In the genomic region with DNA sequence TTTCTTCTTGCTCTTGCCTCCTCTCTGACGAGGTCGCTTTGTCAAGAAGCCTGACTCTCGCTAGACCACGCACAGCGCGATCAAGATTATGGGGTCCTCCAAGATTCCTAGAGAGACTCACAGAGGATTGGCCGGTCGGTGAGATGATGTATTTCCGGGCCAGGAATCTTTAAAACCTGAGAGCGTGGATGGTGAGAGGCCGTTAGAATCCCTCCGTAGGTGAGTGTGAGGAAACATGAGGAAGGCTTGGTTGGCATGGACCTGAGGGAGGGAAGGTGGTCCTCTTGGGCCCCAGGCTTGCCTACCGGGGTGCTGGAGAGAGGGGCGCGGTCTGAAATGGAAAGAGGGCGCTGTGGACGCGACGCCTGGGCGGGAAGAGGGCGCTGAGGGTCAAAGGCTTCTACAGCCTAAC, we compare ENCODE assay signal across 7 mouse cellular contexts. TPM values are rescaled to one million over a fixed set of nuclear protein-coding genes. Genes with fewer than 3 reads are reported as not detected.
DNase-seq lines count a peak whose midpoint lies in the region; ATAC-seq and TF ChIP-seq lines count a peak whose summit lies in the region.

No protein-coding gene starts in this region.

- H3K27ac ChIP-seq in cortical plate, adult 2 months (ENCODE audit: insufficient read depth, low read length) = no peak overlapping the region

- no peaks in the 10 kb centered on the region for H3K4me1 ChIP-seq in lung, adult 2 months (ENCODE audit: control insufficient read depth, insufficient read depth, low read length)
- H3K4me1 ChIP-seq in cortical plate, adult 2 months (ENCODE audit: control insufficient read depth, insufficient read depth, low read length) = no peaks in the 10 kb centered on the region

- TF ChIP-seq POLR2A in lung, adult 2 months (IDR thresholded peaks at IDR 0.05; ENCODE audit: borderline replicate concordance, extremely low read depth, low read depth, low read length) = no peak
- TF ChIP-seq POLR2A in cortical plate, adult 2 months (IDR thresholded peaks at IDR 0.05; ENCODE audit: extremely low read depth, insufficient read depth, low read length) = 0 out of 2 replicates have a peak, but pooled peaks have one; percentile 11

- WGBS in lung, adult 2 months = 42% methylated on average over 21 of the region's 21 CpGs

- peak; percentile 56 for ATAC-seq in granulocyte monocyte progenitor cell, adult 5-6 weeks (replicated peaks; ENCODE audit: poor library complexity, severe bottlenecking)
- ATAC-seq in megakaryocyte progenitor cell, adult 5-6 weeks (replicated peaks; ENCODE audit: poor library complexity) = peak; percentile 77

- peak overlapping the region; percentile 17 for H3K4me3 ChIP-seq in lung, adult 2 months (replicated peaks; ENCODE audit: extremely low read depth, low read depth, low read length)
- H3K4me3 ChIP-seq in cortical plate, adult 2 months (ENCODE audit: insufficient read depth, low read length) = peak overlapping the region; percentile 53

- no peak for TF ChIP-seq CTCF in lung, adult 2 months (IDR thresholded peaks at IDR 0.05; ENCODE audit: insufficient read depth, low read length)
- TF ChIP-seq CTCF in cortical plate, adult 2 months (IDR thresholded peaks at IDR 0.05; ENCODE audit: extremely low read depth, insufficient read depth, low read length) = no peak

- DNase-seq in lung, adult 2 months = no peak
- DNase-seq in lung, postnatal 14 days = no peak
- DNase-seq in layer of hippocampus, postnatal 14 days (ENCODE audit: low spot score in 2 of 2) = no peak
- no peak for DNase-seq in ovary, postnatal 36 days (ENCODE audit: low spot score)

RNA-seq across cellular contexts. Expression of gene Fam198a, which starts 12.8 kb away (rescaled TPM):
- 5.8 and 8.4 TPM in 2 replicates for polyA plus RNA-seq in lung, adult 2 months (2012; rRNA removed)
- 4.6 and 4.9 TPM in 2 replicates for polyA plus RNA-seq in cortical plate, adult 2 months (2012; rRNA removed)
- 0.17 TPM in 1 of 2 replicates, not detected in the other for total RNA-seq in granulocyte monocyte progenitor cell, adult 5-6 weeks (2014; fragmentation: Nextera tagmentation)
- 0.17 TPM in 1 of 2 replicates, not detected in the other for total RNA-seq in granulocyte monocyte progenitor cell, adult 5-6 weeks (2017)
- 0.25 TPM in 1 of 2 replicates, not detected in the other for total RNA-seq in megakaryocyte progenitor cell, adult 5-6 weeks (2015)
- 0.17 and 0.30 TPM in 2 replicates for total RNA-seq in megakaryocyte progenitor cell, adult 5-6 weeks (2017)
- 1 to 10 TPM; 3.5 to 4.7 TPM for total RNA-seq in layer of hippocampus, postnatal 14 days (2021)

RNA-seq across cellular contexts. Expression of gene Cyp8b1, which starts 21.8 kb away (rescaled TPM):
- polyA plus RNA-seq in lung, adult 2 months (2012; rRNA removed) = 0.90 and 1.1 TPM in 2 replicates
- not detected in 2 replicates for polyA plus RNA-seq in cortical plate, adult 2 months (2012; rRNA removed)
- not detected in 2 replicates for total RNA-seq in granulocyte monocyte progenitor cell, adult 5-6 weeks (2014; fragmentation: Nextera tagmentation)
- total RNA-seq in granulocyte monocyte progenitor cell, adult 5-6 weeks (2017) = not detected in 2 replicates
- not detected in 2 replicates for total RNA-seq in megakaryocyte progenitor cell, adult 5-6 weeks (2015)
- total RNA-seq in megakaryocyte progenitor cell, adult 5-6 weeks (2017) = not detected in 2 replicates
- total RNA-seq in layer of hippocampus, postnatal 14 days (2021) = not detected

RNA-seq across cellular contexts. Expression of gene Ackr2, which starts 39.8 kb away (rescaled TPM):
- 43.2 and 46.8 TPM in 2 replicates for polyA plus RNA-seq in lung, adult 2 months (2012; rRNA removed)
- 4.7 and 5.7 TPM in 2 replicates for polyA plus RNA-seq in cortical plate, adult 2 months (2012; rRNA removed)
- total RNA-seq in granulocyte monocyte progenitor cell, adult 5-6 weeks (2014; fragmentation: Nextera tagmentation) = not detected in 2 replicates
- not detected in 2 replicates for total RNA-seq in granulocyte monocyte progenitor cell, adult 5-6 weeks (2017)
- not detected in 2 replicates for total RNA-seq in megakaryocyte progenitor cell, adult 5-6 weeks (2015)
- not detected in 2 replicates for total RNA-seq in megakaryocyte progenitor cell, adult 5-6 weeks (2017)
- total RNA-seq in layer of hippocampus, postnatal 14 days (2021) = 1 to 10 TPM; 2.6 to 4.2 TPM

RNA-seq across cellular contexts. Expression of gene Pomgnt2, which starts 59.0 kb away (rescaled TPM):
- 14.5 and 14.8 TPM in 2 replicates for polyA plus RNA-seq in lung, adult 2 months (2012; rRNA removed)
- polyA plus RNA-seq in cortical plate, adult 2 months (2012; rRNA removed) = 30.0 and 31.4 TPM in 2 replicates
- total RNA-seq in granulocyte monocyte progenitor cell, adult 5-6 weeks (2014; fragmentation: Nextera tagmentation) = 6.3 and 10.6 TPM in 2 replicates
- 6.7 and 7.0 TPM in 2 replicates for total RNA-seq in granulocyte monocyte progenitor cell, adult 5-6 weeks (2017)
- 3.2 and 4.6 TPM in 2 replicates for total RNA-seq in megakaryocyte progenitor cell, adult 5-6 weeks (2015)
- total RNA-seq in megakaryocyte progenitor cell, adult 5-6 weeks (2017) = 4.9 and 6.7 TPM in 2 replicates
- total RNA-seq in layer of hippocampus, postnatal 14 days (2021) = 10 to 100 TPM; 39.0 to 39.2 TPM
